Mouse (Mus musculus) adrenal gland, postnatal 4 days (tissue): ENCODE measurements around the gene Slc25a10. TPM values are rescaled to one million over a fixed set of nuclear protein-coding genes. Genes with fewer than 3 reads are reported as not detected.

Source experiments
- DNase-seq, 2 experiments: peaks; one replicate each; pipeline ENCODE4 v3.0.0; 2021 to 2022; ENCODE audit warnings: low spot score in 2 of 2, mixed read lengths in 2 of 2
- total RNA-seq, 2 experiments: library from RNA; stranded (reverse); gene quantifications; 2 replicates each; pipeline ENCODE4 v1.2.3; 2021

The Slc25a10 gene
- total RNA-seq, 2 experiments from 2014 or later, result 102 to 103 TPM

- no peak for DNase-seq
Measured at GRCm38 (mm10) chr11:120535804-120536203, 44.2 kb downstream of the Slc25a10 start.

DNA sequence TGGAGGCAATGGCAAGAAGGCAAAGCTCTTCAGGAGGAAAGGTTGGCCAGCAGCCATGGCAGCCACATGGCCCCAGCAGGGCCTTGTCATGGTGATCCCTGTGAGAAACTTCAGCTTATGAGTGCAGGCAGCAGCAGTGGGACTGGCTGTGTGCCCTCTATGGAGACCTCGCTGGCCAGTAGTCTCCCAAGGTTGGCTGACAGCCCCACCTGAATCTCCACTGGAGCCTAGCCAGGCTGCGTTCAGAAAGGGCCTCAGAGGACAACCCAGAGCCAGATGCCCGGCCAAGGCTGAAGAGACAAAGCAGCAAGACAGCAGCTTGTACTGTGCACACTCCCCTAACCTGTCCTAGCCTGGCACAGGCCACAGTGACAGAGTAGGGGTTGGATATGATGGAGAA lies 46.8 kb downstream of the Slc25a10 start:
- no peak for DNase-seq

GRCm38 (mm10) chr11:120538955-120539284 lies 47.3 kb downstream of the Slc25a10 start:
- no peak for DNase-seq

- no peak for DNase-seq
Measured at GRCm38 (mm10) chr11:120539285-120540014, 47.8 kb downstream of the Slc25a10 start.

- no peak for DNase-seq
Measured at GRCm38 (mm10) chr11:120541907-120542306, 50.3 kb downstream of the Slc25a10 start.

- no peak for DNase-seq
Measured at GRCm38 (mm10) chr11:120542376-120542775, 50.7 kb downstream of the Slc25a10 start.

- DNase-seq, result no peak
Measured at GRCm38 (mm10) chr11:120545964-120546363, 54.3 kb downstream of the Slc25a10 start.

GRCm38 (mm10) chr11:120547469-120547868 lies 55.8 kb downstream of the Slc25a10 start:
- no peak for DNase-seq

- no peak for DNase-seq
Measured at GRCm38 (mm10) chr11:120548214-120548613, 56.6 kb downstream of the Slc25a10 start.

GRCm38 (mm10) chr11:120548786-120549167 lies 57.1 kb downstream of the Slc25a10 start:
- DNase-seq, result no peak

Other genes with a start within 250 kb of the Slc25a10 start
- 1,000 to 10,000 TPM in 1 of 2 experiments, 100 to 1,000 TPM in 1; 949 to 1,134 TPM for gene Actg1, start 143.3 kb upstream of the Slc25a10 start, total RNA-seq
- under 1 TPM; 0.39 to 0.51 TPM for gene Fscn2, start 130.3 kb upstream of the Slc25a10 start, total RNA-seq
- gene Faap100, start 113.1 kb upstream of the Slc25a10 start, total RNA-seq, result 10 to 100 TPM; 34.5 to 35.6 TPM
- 10 to 100 TPM; 76.3 to 77.5 TPM for gene Nploc4, start 54.1 kb upstream of the Slc25a10 start, total RNA-seq
- 10 to 100 TPM in 1 of 2 experiments, 1 to 10 TPM in 1; 7.1 to 10.2 TPM for gene Tspan10, start 49.2 kb upstream of the Slc25a10 start, total RNA-seq
- under 1 TPM in 1 of 2 experiments, not detected in 1; 0.25 TPM for gene Pde6g, start 38.3 kb upstream of the Slc25a10 start, total RNA-seq
- gene Oxld1, start 33.8 kb upstream of the Slc25a10 start, total RNA-seq, result 10 to 100 TPM; 34.6 to 43.3 TPM
- gene Ccdc137, start 33.7 kb upstream of the Slc25a10 start, total RNA-seq, result 10 to 100 TPM; 19.0 to 21.4 TPM
- gene Arl16, start 24.2 kb upstream of the Slc25a10 start, total RNA-seq, result 10 to 100 TPM; 24.4 to 26.8 TPM
- 100 to 1,000 TPM; 105 to 107 TPM for gene Mrpl12, start 7.2 kb upstream of the Slc25a10 start, total RNA-seq
- gene Gcgr, start 38.9 kb downstream of the Slc25a10 start, total RNA-seq, result 1 to 10 TPM; 2.5 to 9.8 TPM
- gene Mcrip1, start 57.9 kb downstream of the Slc25a10 start, total RNA-seq, result 10 to 100 TPM; 80.6 to 84.2 TPM
- gene Ppp1r27, start 59.3 kb downstream of the Slc25a10 start, total RNA-seq, result 1 to 10 TPM; 1.3 to 5.6 TPM
- gene P4hb, start 81.4 kb downstream of the Slc25a10 start, total RNA-seq, result 100 to 1,000 TPM; 531 to 539 TPM
- 100 to 1,000 TPM; 321 to 354 TPM for gene Arhgdia, start 89.8 kb downstream of the Slc25a10 start, total RNA-seq
- gene Alyref, start 106.5 kb downstream of the Slc25a10 start, total RNA-seq, result 100 to 1,000 TPM; 136 to 169 TPM
- 10 to 100 TPM; 87.4 to 90.7 TPM for gene Anapc11, start 106.6 kb downstream of the Slc25a10 start, total RNA-seq
- gene Npb, start 116.6 kb downstream of the Slc25a10 start, total RNA-seq, result 1 to 10 TPM; 2.4 to 5.4 TPM
- gene Pcyt2, start 126.1 kb downstream of the Slc25a10 start, total RNA-seq, result 100 to 1,000 TPM; 135 to 144 TPM
- gene Sirt7, start 133.4 kb downstream of the Slc25a10 start, total RNA-seq, result 10 to 100 TPM; 49.0 to 58.1 TPM
- gene Mafg, start 141.8 kb downstream of the Slc25a10 start, total RNA-seq, result 10 to 100 TPM; 51.4 to 56.0 TPM
- gene Pycr1, start 151.9 kb downstream of the Slc25a10 start, total RNA-seq, result 1 to 10 TPM; 5.4 to 8.6 TPM
- 1 to 10 TPM; 1.4 to 3.8 TPM for gene Myadml2, start 156.3 kb downstream of the Slc25a10 start, total RNA-seq
- 10 to 100 TPM in 1 of 2 experiments, 1 to 10 TPM in 1; 8.6 to 14.8 TPM for gene Notum, start 169.3 kb downstream of the Slc25a10 start, total RNA-seq
- 100 to 1,000 TPM; 108 to 110 TPM for gene Aspscr1, start 181.1 kb downstream of the Slc25a10 start, total RNA-seq
- gene Cenpx, start 221.9 kb downstream of the Slc25a10 start, total RNA-seq, result 10 to 100 TPM; 49.5 to 52.5 TPM
- gene Lrrc45, start 222.1 kb downstream of the Slc25a10 start, total RNA-seq, result 10 to 100 TPM; 44.2 to 44.8 TPM
- gene Rac3, start 229.6 kb downstream of the Slc25a10 start, total RNA-seq, result 10 to 100 TPM; 12.7 to 17.4 TPM
- gene Dcxr, start 235.4 kb downstream of the Slc25a10 start, total RNA-seq, result 10 to 100 TPM; 40.9 to 43.3 TPM
- gene Cbr2, start 240.3 kb downstream of the Slc25a10 start, total RNA-seq, result 1 to 10 TPM; 7.4 to 7.8 TPM